Mouse (Mus musculus) kidney, embryonic 14.5 days (tissue): ENCODE results near the gene Cbx1. TPM values are rescaled to one million over a fixed set of nuclear protein-coding genes. Genes with fewer than 3 reads are reported as not detected.
A peak's percentile ranks its signal among the peaks of the same experiment; 100 is the strongest.
"Not testable (repeated sequence)": the region's sequence is repeated elsewhere in the genome, so short reads cannot be mapped to it uniquely, and the experiment has no call there.

Experiments
- ATAC-seq: fragments of 200-750 bp; cut with Nextera tagmentation; 2 replicates; pipeline ENCODE4 v1.8.0; 2017; ENCODE audit warnings: moderate number of reproducible peaks, mild to moderate bottlenecking, moderate TSS enrichment, moderate library complexity; ENCODE audit not compliant: low FRiP score, low TSS enrichment
- H3K27ac ChIP-seq: fragments of 300-500 bp; sonication (generic); 2 replicates; pipeline ENCODE4 v1.5.1; 2014; ENCODE audit warnings: low read depth, mild to moderate bottlenecking, low read length, moderate library complexity, mixed read lengths
- H3K27me3 ChIP-seq: fragments of 300-500 bp; sonication (generic); 2 replicates; pipeline ENCODE4 v1.6.1; 2014; ENCODE audit warnings: mild to moderate bottlenecking, low read length; ENCODE audit not compliant: control insufficient read depth, insufficient read depth
- H3K36me3 ChIP-seq: fragments of 300-500 bp; sonication (generic); 2 replicates; pipeline ENCODE4 v1.6.1; 2014; ENCODE audit warnings: low read length, mixed read lengths; ENCODE audit not compliant: control insufficient read depth, insufficient read depth
- H3K4me1 ChIP-seq: fragments of 300-500 bp; sonication (generic); 2 replicates; pipeline ENCODE4 v1.6.1; 2014; ENCODE audit warnings: low read length, mixed read lengths; ENCODE audit not compliant: control insufficient read depth, insufficient read depth
- H3K4me2 ChIP-seq: fragments of 300-500 bp; sonication (generic); replicated peaks from 2 replicates; pipeline ENCODE4 v1.6.1; 2014; ENCODE audit warnings: low read depth, mild to moderate bottlenecking, low read length
- H3K4me3 ChIP-seq: fragments of 300-500 bp; sonication (generic); 2 replicates; pipeline ENCODE4 v1.5.1; 2014; ENCODE audit warnings: mild to moderate bottlenecking, low read length
- H3K9ac ChIP-seq: fragments of 300-500 bp; sonication (generic); 2 replicates; pipeline ENCODE4 v1.6.1; 2014; ENCODE audit warnings: low read depth, mild to moderate bottlenecking, low read length, moderate library complexity
- H3K9me3 ChIP-seq: fragments of 300-500 bp; sonication (generic); 2 replicates; pipeline ENCODE4 v1.6.1; 2016; ENCODE audit warnings: low read length; ENCODE audit not compliant: control insufficient read depth
- WGBS: fragments of 180-500 bp; shearing (Covaris S2); extraction: QIAGEN DNeasy Blood & Tissue Kit; methylation state at CpG from one replicate; pipeline ENCODE4 v1.1.7; 2014; 5-methylcytosine and 5-hydroxymethylcytosine counted together
- polyA plus RNA-seq: library from polyadenylated mRNA; unstranded; fragments of >200 nt; fragmentation: Nextera tagmentation; extraction: Ambion mirVana; gene quantifications from 2 replicates; pipeline ENCODE4 v1.2.1, GENCODE M21; 2014

The Cbx1 gene
- polyA plus RNA-seq, 1 experiment from 2014 or later, result 137 TPM

DNA sequence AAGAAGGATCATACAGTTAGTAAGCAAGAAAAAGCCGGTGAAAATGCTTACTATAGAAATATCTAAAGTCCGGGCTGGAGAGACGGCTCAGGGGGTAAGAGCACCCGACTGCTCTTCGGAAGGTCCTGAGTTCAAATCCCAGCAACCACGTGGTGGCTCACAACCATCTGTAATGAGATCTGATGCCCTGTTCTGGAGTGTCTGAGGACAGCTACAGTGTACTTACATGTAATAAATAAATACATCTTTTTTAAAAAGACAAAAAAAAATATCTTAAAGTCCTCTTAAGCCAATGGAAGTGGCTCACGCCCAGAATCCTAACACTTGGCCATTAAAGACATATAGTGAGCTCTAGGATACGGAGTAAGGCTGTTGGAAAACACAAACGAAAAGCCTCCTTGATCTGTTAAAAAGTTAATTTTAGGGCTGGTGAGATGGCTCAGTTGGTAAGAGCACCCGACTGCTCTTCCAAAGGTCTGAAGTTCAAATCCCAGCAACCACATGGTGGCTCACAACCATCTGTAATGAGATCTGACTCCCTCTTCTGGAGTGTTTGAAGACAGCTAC is 10.8 kb upstream of the Cbx1 start:
- Histone ChIP-seq H3K4me1 (peaks cover 13% of the 10 kb centered on the region), H3K27ac (peak overlapping the region; percentile 65; the same call in 1 of the 2 replicates), H3K9ac (peak overlapping the region; percentile 53; the same call in 1 of the 2 replicates), H3K4me2 (peak overlapping the region; percentile 83), H3K4me3 (peak overlapping the region; percentile 75)
- not testable (repeated sequence) for ATAC-seq, H3K27me3 ChIP-seq, H3K9me3 ChIP-seq, H3K36me3 ChIP-seq
- 66% methylated on average over 10 of the region's 10 CpGs for WGBS

DNA sequence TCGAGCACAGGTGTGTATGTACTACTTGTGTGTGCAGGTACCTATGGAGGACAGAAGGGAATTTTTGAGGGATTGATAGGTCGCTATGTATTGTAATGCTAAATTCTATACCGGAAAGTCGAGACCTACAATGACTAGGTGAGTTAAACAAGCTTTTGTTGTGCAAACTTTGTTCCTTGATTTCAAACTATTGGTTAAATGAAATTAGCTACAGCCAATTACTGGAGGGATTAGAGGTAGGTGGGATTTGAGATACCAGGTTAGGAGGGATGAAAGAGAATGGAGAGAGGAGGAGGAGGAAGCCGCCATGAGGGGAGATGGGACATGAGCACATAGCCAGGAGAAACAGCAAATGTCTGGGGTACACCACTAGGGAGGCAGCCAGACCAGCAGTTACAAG is 8.6 kb upstream of the Cbx1 start:
- Histone ChIP-seq H3K9me3 (no peaks in the 10 kb centered on the region), H3K4me3 (no peak overlapping the region), H3K4me1 (peaks cover 13% of the 10 kb centered on the region), H3K36me3 (no peaks in the 10 kb centered on the region), H3K27ac (no peak overlapping the region), H3K4me2 (no peak overlapping the region), H3K27me3 (no peaks in the 10 kb centered on the region), H3K9ac (no peak overlapping the region)
- WGBS, result 79% methylated on average over 5 of the region's 5 CpGs
- no peak for ATAC-seq

GRCm38 (mm10) chr11:96781425-96781824 is 7.5 kb upstream of the Cbx1 start:
- no peak overlapping the region for H3K27ac ChIP-seq
- no peak overlapping the region for H3K9ac ChIP-seq
- peaks cover 7% of the 10 kb centered on the region for H3K4me1 ChIP-seq
- 77% methylated on average over 2 of the region's 2 CpGs for WGBS
- H3K36me3 ChIP-seq, result no peaks in the 10 kb centered on the region
- no peaks in the 10 kb centered on the region for H3K9me3 ChIP-seq
- no peaks in the 10 kb centered on the region for H3K27me3 ChIP-seq
- no peak overlapping the region for H3K4me3 ChIP-seq
- ATAC-seq, result no peak
- H3K4me2 ChIP-seq, result no peak overlapping the region

DNA sequence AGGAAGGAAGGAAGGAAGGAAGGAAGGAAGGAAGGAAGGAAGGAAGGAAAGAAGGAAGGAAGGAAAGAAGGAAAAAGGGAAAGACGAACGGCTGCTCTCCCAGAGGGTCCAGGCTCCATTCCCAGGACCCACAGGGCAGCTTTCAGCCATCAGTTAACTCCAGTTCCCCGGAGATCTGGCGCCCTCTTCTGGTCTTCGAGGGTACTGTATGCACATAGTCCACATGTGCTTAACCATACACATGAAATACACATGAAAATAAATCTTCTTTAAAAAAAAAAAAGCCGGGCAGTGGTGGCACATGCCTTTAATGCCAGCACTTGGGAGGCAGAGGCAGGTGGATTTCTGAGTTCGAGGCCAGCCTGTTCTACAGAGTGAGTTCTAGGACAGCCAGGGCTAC is 4.1 kb upstream of the Cbx1 start:
- H3K9me3 ChIP-seq, H3K9ac ChIP-seq, H3K4me3 ChIP-seq, ATAC-seq, H3K4me2 ChIP-seq, H3K4me1 ChIP-seq, H3K36me3 ChIP-seq, H3K27me3 ChIP-seq, H3K27ac ChIP-seq: not testable (repeated sequence)
- 15% methylated on average over 7 of the region's 7 CpGs for WGBS

- peaks cover 9% of the 10 kb centered on the region; the same call in 1 of the 2 replicates for H3K4me1 ChIP-seq
- H3K4me3 ChIP-seq, result no peak overlapping the region
- H3K9ac ChIP-seq, result no peak overlapping the region
- no peak for ATAC-seq
- H3K4me2 ChIP-seq, result no peak overlapping the region
- H3K27me3 ChIP-seq, result no peaks in the 10 kb centered on the region
- H3K9me3 ChIP-seq, result no peaks in the 10 kb centered on the region
- H3K36me3 ChIP-seq, result peaks cover 4% of the 10 kb centered on the region; the same call in 1 of the 2 replicates
- no peak overlapping the region for H3K27ac ChIP-seq
- WGBS, result 33% methylated on average over 9 of the region's 9 CpGs
Measured at GRCm38 (mm10) chr11:96786731-96787450, 2.0 kb upstream of the Cbx1 start.

DNA sequence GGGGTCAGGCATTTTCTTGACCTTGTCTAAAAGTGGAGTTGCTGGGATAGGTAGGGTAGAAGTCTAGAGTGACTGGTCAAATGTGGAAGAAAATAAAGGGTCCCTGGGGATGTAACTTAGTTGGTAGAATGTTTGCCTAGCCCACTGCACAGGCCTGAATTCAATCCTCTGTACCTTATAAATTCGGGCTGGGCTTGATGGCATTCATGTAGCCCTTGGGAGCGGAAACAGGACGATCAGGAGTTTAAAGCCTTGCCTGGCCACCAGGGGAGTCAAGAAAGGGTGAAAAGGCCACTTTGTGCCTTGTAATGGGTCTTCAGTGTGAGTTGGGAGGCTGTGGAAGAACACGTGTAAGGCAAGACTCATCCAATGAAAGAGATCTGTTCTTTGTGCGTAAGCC is 1.1 kb downstream of the Cbx1 start:
- WGBS, result 5% methylated on average over 5 of the region's 5 CpGs
- Histone ChIP-seq H3K4me1 (peaks cover 15% of the 10 kb centered on the region; the same call in 1 of the 2 replicates), H3K27ac (peak overlapping the region; percentile 98; the same call in 1 of the 2 replicates), H3K27me3 (no peaks in the 10 kb centered on the region), H3K4me2 (peak overlapping the region; percentile 95), H3K9me3 (no peaks in the 10 kb centered on the region), H3K4me3 (peak overlapping the region; percentile 74), H3K36me3 (peaks cover 4% of the 10 kb centered on the region; the same call in 1 of the 2 replicates), H3K9ac (peak overlapping the region; percentile 89)
- no peak for ATAC-seq

- Histone ChIP-seq H3K27ac (no peak overlapping the region), H3K4me1 (peaks cover 15% of the 10 kb centered on the region; the same call in 1 of the 2 replicates), H3K9ac (peak overlapping the region; percentile 89; the same call in 1 of the 2 replicates), H3K4me2 (peak overlapping the region; percentile 95), H3K4me3 (peak overlapping the region; percentile 74; the same call in 1 of the 2 replicates), H3K27me3 (no peaks in the 10 kb centered on the region), H3K36me3 (peaks cover 8% of the 10 kb centered on the region; the same call in 1 of the 2 replicates), H3K9me3 (no peaks in the 10 kb centered on the region)
- 4% methylated on average over 1 of the region's 1 CpGs for WGBS
- no peak for ATAC-seq
Measured at GRCm38 (mm10) chr11:96790681-96791080, 1.8 kb downstream of the Cbx1 start.

- no peak overlapping the region for H3K4me2 ChIP-seq
- no peak overlapping the region for H3K9ac ChIP-seq
- ATAC-seq, result no peak
- 97% methylated on average over 13 of the region's 13 CpGs for WGBS
- peaks cover 28% of the 10 kb centered on the region for H3K36me3 ChIP-seq
- H3K4me3 ChIP-seq, result no peak overlapping the region
- H3K27ac ChIP-seq, result no peak overlapping the region
- no peaks in the 10 kb centered on the region for H3K9me3 ChIP-seq
- H3K4me1 ChIP-seq, result peaks cover 11% of the 10 kb centered on the region; the same call in 1 of the 2 replicates
- no peaks in the 10 kb centered on the region for H3K27me3 ChIP-seq
Measured at GRCm38 (mm10) chr11:96795491-96795890, 6.6 kb downstream of the Cbx1 start.

- H3K36me3 ChIP-seq, result peaks cover 32% of the 10 kb centered on the region
- WGBS, result 96% methylated on average over 2 of the region's 2 CpGs
Measured at GRCm38 (mm10) chr11:96796081-96796480, 7.2 kb downstream of the Cbx1 start.

More at GRCm38 (mm10) chr11:96796081-96796480, 7.2 kb downstream of the Cbx1 start:
- H3K4me1 ChIP-seq, result peaks cover 11% of the 10 kb centered on the region; the same call in 1 of the 2 replicates
- H3K27ac ChIP-seq, result no peak overlapping the region
- no peaks in the 10 kb centered on the region for H3K9me3 ChIP-seq
- H3K4me3 ChIP-seq, result no peak overlapping the region
- H3K9ac ChIP-seq, result no peak overlapping the region
- H3K27me3 ChIP-seq, result no peaks in the 10 kb centered on the region
- H3K4me2 ChIP-seq, result no peak overlapping the region
- no peak for ATAC-seq
